Mouse (Mus musculus) G1E-ER4 (cell line): ENCODE data around the gene Ube2j2. TPM values are rescaled to one million over a fixed set of nuclear protein-coding genes. Genes with fewer than 3 reads are reported as not detected.

Source experiments
- GATA1 ChIP-seq: IDR thresholded peaks from one replicate; pipeline ENCODE4 v1.8.0; 2012; ENCODE audit warnings: low read length, inconsistent platforms
- polyA plus RNA-seq: library from polyadenylated mRNA; stranded (reverse); fragments of >175 nt; gene quantifications from 2 replicates; pipeline ENCODE4 v1.2.3, GENCODE M21; 2012

Gene Ube2j2
- polyA plus RNA-seq, 1 experiment = 243 TPM

DNA sequence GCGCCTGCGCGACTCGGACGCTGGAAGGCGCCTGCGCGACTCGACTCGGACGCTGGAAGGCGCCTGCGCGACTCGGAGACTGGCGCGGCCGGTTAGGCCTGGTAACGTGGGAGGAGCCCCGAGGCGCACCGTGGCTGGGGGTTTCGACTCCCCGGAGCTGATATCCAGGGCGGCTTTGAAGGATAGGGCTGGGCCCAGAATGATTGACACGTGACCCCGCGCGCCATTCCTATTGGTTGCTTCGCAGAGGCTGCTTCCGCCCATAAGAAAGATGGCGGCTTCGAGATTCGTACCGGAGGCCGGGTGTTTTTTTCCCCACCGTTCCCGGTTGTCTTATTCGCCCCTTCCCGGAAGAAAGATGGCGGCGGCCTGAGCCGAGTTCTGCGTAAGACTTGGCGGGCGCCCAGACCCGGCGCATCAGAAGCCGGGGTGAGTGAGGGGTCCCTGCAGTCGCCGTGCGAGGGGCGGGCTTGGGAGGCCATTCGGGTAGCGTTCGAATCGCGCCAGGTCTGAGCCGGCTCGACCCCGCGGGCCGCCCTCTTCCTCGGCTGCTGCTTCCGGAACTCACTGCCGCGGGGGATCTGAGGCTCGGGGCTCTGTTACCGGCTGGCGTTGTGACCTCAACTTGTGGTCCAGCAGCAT lies 49.4 kb downstream of the Ube2j2 start:
- no peak for TF ChIP-seq GATA1

DNA sequence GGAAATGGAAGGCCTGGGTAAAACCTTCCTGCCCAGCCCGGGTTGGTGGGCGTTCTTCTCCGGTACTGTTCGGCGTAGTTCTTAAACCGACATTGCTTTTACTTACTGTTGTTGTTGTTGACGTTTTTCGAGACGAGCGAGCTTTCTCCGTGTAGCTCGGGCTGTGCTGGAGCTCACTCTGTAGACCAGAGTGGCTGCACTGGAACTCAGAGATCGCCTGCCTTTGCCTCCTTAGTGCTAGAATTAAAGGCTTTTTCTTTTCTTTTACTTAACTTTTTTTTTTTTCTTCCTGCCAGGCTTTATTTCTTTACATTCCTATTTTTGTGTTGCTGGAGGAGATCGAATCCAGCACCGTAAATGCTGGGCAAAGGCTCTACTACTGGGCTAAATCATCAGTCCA lies 50.0 kb downstream of the Ube2j2 start:
- no peak for TF ChIP-seq GATA1

DNA sequence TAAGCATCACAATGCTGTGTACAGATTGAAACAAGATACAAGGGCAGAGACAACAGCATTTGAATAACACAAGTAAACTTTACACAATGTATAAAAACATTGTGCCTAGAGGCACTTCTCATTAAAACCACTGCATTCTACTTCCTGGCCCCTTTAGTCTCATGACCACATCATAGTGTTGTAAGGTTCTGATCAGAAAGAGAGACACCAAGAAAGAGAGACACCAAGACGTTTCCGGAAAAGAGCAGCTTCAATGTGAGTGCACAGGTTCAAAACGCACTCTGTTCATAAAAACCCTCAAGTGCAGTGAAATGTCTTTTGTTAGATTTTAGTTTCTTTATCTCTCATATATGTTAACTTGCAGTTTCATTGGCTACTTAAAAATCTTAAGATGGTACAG lies 60.5 kb downstream of the Ube2j2 start:
- TF ChIP-seq GATA1 = no peak

- no peak for TF ChIP-seq GATA1
Observed at GRCm38 (mm10) chr4:156008369-156008768, 64.7 kb downstream of the Ube2j2 start.

Other genes starting within 250 kb of the Ube2j2 start
- not detected in 2 replicates for gene Fndc10, start 249.5 kb upstream of the Ube2j2 start, polyA plus RNA-seq
- gene Ssu72, start 239.0 kb upstream of the Ube2j2 start, polyA plus RNA-seq = 50.1 and 52.0 TPM in 2 replicates
- gene Tmem240, start 209.0 kb upstream of the Ube2j2 start, polyA plus RNA-seq = 0.73 and 0.79 TPM in 2 replicates
- gene Atad3a, start 182.7 kb upstream of the Ube2j2 start, polyA plus RNA-seq = 83.6 and 88.5 TPM in 2 replicates
- 0.16 and 0.17 TPM in 2 replicates for gene Vwa1, start 169.1 kb upstream of the Ube2j2 start, polyA plus RNA-seq
- gene Tmem88b, start 158.0 kb upstream of the Ube2j2 start, polyA plus RNA-seq = 0.02 and 0.06 TPM in 2 replicates
- gene Ankrd65, start 153.4 kb upstream of the Ube2j2 start, polyA plus RNA-seq = not detected in 2 replicates
- gene Mrpl20, start 141.0 kb upstream of the Ube2j2 start, polyA plus RNA-seq = 21.2 and 27.9 TPM in 2 replicates
- 41.7 and 52.9 TPM in 2 replicates for gene Ccnl2, start 131.3 kb upstream of the Ube2j2 start, polyA plus RNA-seq
- 258 and 358 TPM in 2 replicates for gene Aurkaip1, start 112.6 kb upstream of the Ube2j2 start, polyA plus RNA-seq
- 0.04 and 0.12 TPM in 2 replicates for gene Mxra8, start 104.2 kb upstream of the Ube2j2 start, polyA plus RNA-seq
- 78.6 and 89.0 TPM in 2 replicates for gene Dvl1, start 96.4 kb upstream of the Ube2j2 start, polyA plus RNA-seq
- 0.02 and 0.03 TPM in 2 replicates for gene Tas1r3, start 80.5 kb upstream of the Ube2j2 start, polyA plus RNA-seq
- gene Cptp, start 74.4 kb upstream of the Ube2j2 start, polyA plus RNA-seq = 1.7 and 8.0 TPM in 2 replicates
- 22.3 and 26.6 TPM in 2 replicates for gene Ints11, start 74.3 kb upstream of the Ube2j2 start, polyA plus RNA-seq
- gene Pusl1, start 52.0 kb upstream of the Ube2j2 start, polyA plus RNA-seq = 266 and 325 TPM in 2 replicates
- 37.5 and 47.6 TPM in 2 replicates for gene Acap3, start 52.0 kb upstream of the Ube2j2 start, polyA plus RNA-seq
- gene C1qtnf12, start 18.5 kb downstream of the Ube2j2 start, polyA plus RNA-seq = 78.3 and 111 TPM in 2 replicates
- gene B3galt6, start 48.8 kb downstream of the Ube2j2 start, polyA plus RNA-seq = 6.0 and 6.1 TPM in 2 replicates
- 44.4 and 58.7 TPM in 2 replicates for gene Sdf4, start 49.0 kb downstream of the Ube2j2 start, polyA plus RNA-seq
- gene Tnfrsf4, start 70.0 kb downstream of the Ube2j2 start, polyA plus RNA-seq = 0.60 and 2.3 TPM in 2 replicates
- 0.10 and 0.16 TPM in 2 replicates for gene Tnfrsf18, start 82.3 kb downstream of the Ube2j2 start, polyA plus RNA-seq
- not detected in 2 replicates for gene Ttll10, start 115.6 kb downstream of the Ube2j2 start, polyA plus RNA-seq
- gene 9430015G10Rik, start 166.2 kb downstream of the Ube2j2 start, polyA plus RNA-seq = 9.5 and 12.0 TPM in 2 replicates
- 0.17 and 0.23 TPM in 2 replicates for gene Rnf223, start 186.7 kb downstream of the Ube2j2 start, polyA plus RNA-seq